Mouse (Mus musculus): ENCODE results near the gene Gnb2. TPM values are rescaled to one million over a fixed set of nuclear protein-coding genes. Genes with fewer than 3 reads are reported as not detected.

Gnb2 gene
- polyA plus RNA-seq, 1 experiment from 2014 or later = 150 TPM

GRCm38 (mm10) chr5:137519691-137520550 lies 13.4 kb downstream of the Gnb2 start:
- Histone ChIP-seq H3K4me3 (replicated peaks) (no peak overlapping the region), H3K27ac (replicated peaks) (no peak overlapping the region), H3K4me1 (replicated peaks) (peaks cover 11% of the 10 kb centered on the region), H3K9ac (no peak overlapping the region), H3K9me3 (replicated peaks) (no peaks in the 10 kb centered on the region), H3K36me3 (replicated peaks) (peaks cover 68% of the 10 kb centered on the region), H3K4me2 (no peak overlapping the region), H3K27me3 (no peaks in the 10 kb centered on the region)
- no peak for ATAC-seq (ENCODE audit: insufficient read depth)
- WGBS (ENCODE audit: insufficient replicate concordance) = 89% methylated on average over 27 of the region's 27 CpGs

GRCm38 (mm10) chr5:137518436-137518835 lies 14.9 kb downstream of the Gnb2 start, which contains the start of gene Gigyf1:
TSS of gene Gigyf1 (plus strand) at chr5:137518548.
- Histone ChIP-seq H3K4me2 (no peak within 1 kb of the TSS), H3K27me3 (no peaks in the 10 kb centered on the region), H3K27ac (replicated peaks) (no peak within 1 kb of the TSS), H3K9me3 (replicated peaks) (no peaks in the 10 kb centered on the region), H3K4me1 (replicated peaks) (peaks cover 23% of the 10 kb centered on the region), H3K36me3 (replicated peaks) (peaks cover 62% of the 10 kb centered on the region), H3K4me3 (replicated peaks) (no peak within 1 kb of the TSS), H3K9ac (no peak within 1 kb of the TSS)
- ATAC-seq (ENCODE audit: insufficient read depth) = no peak
- WGBS (ENCODE audit: insufficient replicate concordance) = 76% methylated on average over 5 of the region's 5 CpGs

- Histone ChIP-seq H3K4me1 (replicated peaks) (peaks cover 54% of the 10 kb centered on the region), H3K36me3 (replicated peaks) (peaks cover 25% of the 10 kb centered on the region), H3K9ac (no peak overlapping the region), H3K27ac (replicated peaks) (no peak overlapping the region), H3K4me2 (no peak overlapping the region), H3K27me3 (no peaks in the 10 kb centered on the region), H3K4me3 (replicated peaks) (no peak overlapping the region), H3K9me3 (replicated peaks) (no peaks in the 10 kb centered on the region)
- no peak for ATAC-seq (ENCODE audit: insufficient read depth)
- WGBS (ENCODE audit: insufficient replicate concordance) = 69% methylated on average over 3 of the region's 3 CpGs
These were observed 18.5 kb downstream of the Gnb2 start for GRCm38 (mm10) chr5:137514811-137515210.

GRCm38 (mm10) chr5:137513951-137514721 lies 19.2 kb downstream of the Gnb2 start:
- H3K4me3 ChIP-seq (replicated peaks) = no peak overlapping the region
- WGBS (ENCODE audit: insufficient replicate concordance) = 77% methylated on average over 12 of the region's 12 CpGs
- H3K27ac ChIP-seq (replicated peaks) = no peak overlapping the region
- no peaks in the 10 kb centered on the region for H3K27me3 ChIP-seq
- no peaks in the 10 kb centered on the region for H3K9me3 ChIP-seq (replicated peaks)
- peaks cover 19% of the 10 kb centered on the region for H3K36me3 ChIP-seq (replicated peaks)
- ATAC-seq (ENCODE audit: insufficient read depth) = no peak
- H3K4me2 ChIP-seq = no peak overlapping the region
- no peak overlapping the region for H3K9ac ChIP-seq
- H3K4me1 ChIP-seq (replicated peaks) = peaks cover 57% of the 10 kb centered on the region

GRCm38 (mm10) chr5:137512847-137513794 lies 20.2 kb downstream of the Gnb2 start:
- H3K4me3 ChIP-seq (replicated peaks) = no peak overlapping the region
- 0 out of 2 replicates have a peak overlapping the region, but pooled peaks have one; percentile 2 for H3K4me2 ChIP-seq
- H3K27ac ChIP-seq (replicated peaks) = no peak overlapping the region
- ATAC-seq (ENCODE audit: insufficient read depth) = no peak
- WGBS (ENCODE audit: insufficient replicate concordance) = 69% methylated on average over 11 of the region's 11 CpGs
- no peaks in the 10 kb centered on the region for H3K9me3 ChIP-seq (replicated peaks)
- no peak overlapping the region for H3K9ac ChIP-seq
- H3K4me1 ChIP-seq (replicated peaks) = peaks cover 57% of the 10 kb centered on the region
- H3K36me3 ChIP-seq (replicated peaks) = peaks cover 11% of the 10 kb centered on the region; the same call in 1 of the 2 replicates
- no peaks in the 10 kb centered on the region; the same call in 1 of the 2 replicates for H3K27me3 ChIP-seq

- peak overlapping the region; percentile 92 for H3K4me3 ChIP-seq (replicated peaks)
- no peak overlapping the region for H3K27ac ChIP-seq (replicated peaks)
- peak overlapping the region; percentile 97; the same call in 1 of the 2 replicates for H3K9ac ChIP-seq
- no peaks in the 10 kb centered on the region; the same call in 1 of the 2 replicates for H3K27me3 ChIP-seq
- H3K9me3 ChIP-seq (replicated peaks) = no peaks in the 10 kb centered on the region
- WGBS (ENCODE audit: insufficient replicate concordance) = 78% methylated on average over 3 of the region's 3 CpGs
- ATAC-seq (ENCODE audit: insufficient read depth) = no peak
- H3K36me3 ChIP-seq (replicated peaks) = peaks cover 8% of the 10 kb centered on the region; the same call in 1 of the 2 replicates
- H3K4me2 ChIP-seq = peak overlapping the region; percentile 94
- peaks cover 57% of the 10 kb centered on the region for H3K4me1 ChIP-seq (replicated peaks)
These were observed 21.6 kb downstream of the Gnb2 start for GRCm38 (mm10) chr5:137511706-137512105.

GRCm38 (mm10) chr5:137510573-137511390 lies 22.5 kb downstream of the Gnb2 start:
- no peaks in the 10 kb centered on the region for H3K9me3 ChIP-seq (replicated peaks)
- H3K4me2 ChIP-seq = peak overlapping the region; percentile 94
- peak overlapping the region; percentile 84 for H3K27ac ChIP-seq (replicated peaks)
- ATAC-seq (ENCODE audit: insufficient read depth) = peak; percentile 72
- H3K4me1 ChIP-seq (replicated peaks) = peaks cover 50% of the 10 kb centered on the region
- H3K27me3 ChIP-seq = no peaks in the 10 kb centered on the region; the same call in 1 of the 2 replicates
- H3K4me3 ChIP-seq (replicated peaks) = peak overlapping the region; percentile 92
- H3K9ac ChIP-seq = peak overlapping the region; percentile 97
- WGBS (ENCODE audit: insufficient replicate concordance) = under 1% methylated on average over 54 of the region's 83 CpGs
- peaks cover 8% of the 10 kb centered on the region; the same call in 1 of the 2 replicates for H3K36me3 ChIP-seq (replicated peaks)

GRCm38 (mm10) chr5:137510014-137510501 lies 23.3 kb downstream of the Gnb2 start:
- Histone ChIP-seq H3K27ac (replicated peaks) (peak overlapping the region; percentile 84), H3K4me1 (replicated peaks) (peaks cover 47% of the 10 kb centered on the region), H3K36me3 (replicated peaks) (peaks cover 8% of the 10 kb centered on the region; the same call in 1 of the 2 replicates), H3K4me3 (replicated peaks) (peak overlapping the region; percentile 92), H3K27me3 (no peaks in the 10 kb centered on the region; the same call in 1 of the 2 replicates), H3K9me3 (replicated peaks) (no peaks in the 10 kb centered on the region), H3K4me2 (peak overlapping the region; percentile 94), H3K9ac (peak overlapping the region; percentile 97)
- WGBS (ENCODE audit: insufficient replicate concordance) = 1% methylated on average over 46 of the region's 52 CpGs
- peak; percentile 69 for ATAC-seq (ENCODE audit: insufficient read depth)

- Histone ChIP-seq H3K36me3 (replicated peaks) (peaks cover 15% of the 10 kb centered on the region), H3K27me3 (no peaks in the 10 kb centered on the region; the same call in 1 of the 2 replicates), H3K4me3 (replicated peaks) (no peak overlapping the region), H3K4me1 (replicated peaks) (peaks cover 27% of the 10 kb centered on the region), H3K27ac (replicated peaks) (peak overlapping the region; percentile 26; the same call in 1 of the 2 replicates), H3K4me2 (peak overlapping the region; percentile 90), H3K9ac (no peak overlapping the region), H3K9me3 (replicated peaks) (no peaks in the 10 kb centered on the region)
- 69% methylated on average over 6 of the region's 6 CpGs for WGBS (ENCODE audit: insufficient replicate concordance)
- ATAC-seq (ENCODE audit: insufficient read depth) = no peak
These were observed 29.3 kb downstream of the Gnb2 start for GRCm38 (mm10) chr5:137504041-137504440.

Measured in liver, embryonic 15.5 days (tissue).